Mouse (Mus musculus) right cerebral cortex, postnatal 36 days (tissue): ENCODE results near the gene Mxra8.

ENCODE experiments used
- DNase-seq, 2 experiments: peaks; one replicate each; pipeline ENCODE4 v3.0.0; 2022; ENCODE audit warnings: low spot score in 2 of 2, mixed read lengths in 1 of 2

Mxra8 gene

DNA sequence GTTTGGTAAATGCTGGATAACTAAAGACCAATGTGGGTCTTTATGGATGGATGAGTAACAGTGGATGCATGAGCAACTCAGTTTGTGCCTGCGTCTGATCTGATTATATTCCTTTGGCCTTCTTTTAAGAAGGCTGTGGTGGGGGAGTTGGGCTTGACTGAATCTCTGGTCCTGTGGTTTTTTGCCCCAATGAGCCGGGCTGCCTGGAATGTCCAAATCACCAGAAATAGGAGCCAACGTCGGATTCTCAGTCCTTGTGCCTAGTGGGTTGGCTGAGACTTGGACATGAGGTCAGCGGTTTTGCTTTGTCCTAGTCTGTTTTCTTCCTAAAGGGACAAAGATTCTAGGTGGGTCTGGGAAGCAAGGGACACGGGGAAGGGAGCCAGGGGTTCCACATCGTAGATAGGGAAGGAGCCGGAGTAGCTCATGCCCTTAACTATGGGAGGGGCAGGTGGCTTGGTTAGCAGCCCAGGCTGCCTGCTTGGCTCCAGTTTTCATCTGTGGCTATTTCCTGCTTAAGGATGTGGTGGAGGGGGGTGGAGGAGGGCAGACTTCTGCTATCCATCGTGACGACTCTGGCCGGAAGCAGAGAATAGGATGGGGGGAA is 2.0 kb upstream of the Mxra8 start:
- DNase-seq, result no peak

DNA sequence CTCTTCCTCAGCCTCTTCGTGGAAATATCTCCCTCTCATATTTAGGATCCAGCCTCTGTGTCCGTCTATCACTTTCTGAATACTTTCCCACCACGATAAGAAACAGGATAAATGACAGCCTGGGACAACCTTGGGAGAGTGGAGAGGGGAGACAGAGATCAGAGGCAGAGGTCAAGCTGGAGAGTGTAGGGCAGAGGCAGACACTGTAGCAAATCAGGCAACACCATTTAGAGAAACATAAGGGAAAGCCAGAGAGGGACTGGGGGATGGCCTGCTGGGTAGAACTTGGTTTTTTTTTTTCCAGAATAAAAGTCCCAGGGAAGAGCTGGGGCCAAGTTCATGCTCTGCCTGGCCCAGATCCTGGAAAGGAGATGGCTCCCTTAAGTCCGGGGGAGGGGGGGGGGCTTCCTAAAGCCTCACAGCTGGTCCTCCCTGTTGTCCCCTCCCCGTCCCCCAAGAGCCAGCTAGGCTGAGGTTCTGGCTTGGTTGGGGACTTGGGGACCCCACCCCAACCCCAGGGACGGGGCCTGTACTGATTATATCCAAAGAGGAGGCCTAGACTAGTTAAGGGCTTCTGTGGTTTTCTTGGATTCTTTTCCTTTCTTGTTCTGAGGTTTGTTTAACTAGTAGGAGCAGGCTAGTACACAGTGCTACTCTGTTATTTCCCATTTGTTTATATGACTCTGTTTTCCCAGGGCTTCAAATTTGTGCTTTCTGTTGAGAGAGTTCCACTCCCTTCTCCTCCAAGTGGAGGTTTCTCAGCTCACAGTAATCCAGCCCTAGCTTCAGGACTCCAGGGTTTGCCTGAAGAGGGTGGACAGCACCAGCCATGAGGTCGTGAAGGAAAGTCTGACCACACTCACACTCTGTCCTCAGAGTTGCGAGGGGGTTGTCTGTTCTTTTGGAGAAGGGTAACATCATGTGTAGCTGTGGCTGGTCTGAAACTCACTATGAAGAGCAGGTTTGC is 1.0 kb upstream of the Mxra8 start:
- DNase-seq, result no peak

DNA sequence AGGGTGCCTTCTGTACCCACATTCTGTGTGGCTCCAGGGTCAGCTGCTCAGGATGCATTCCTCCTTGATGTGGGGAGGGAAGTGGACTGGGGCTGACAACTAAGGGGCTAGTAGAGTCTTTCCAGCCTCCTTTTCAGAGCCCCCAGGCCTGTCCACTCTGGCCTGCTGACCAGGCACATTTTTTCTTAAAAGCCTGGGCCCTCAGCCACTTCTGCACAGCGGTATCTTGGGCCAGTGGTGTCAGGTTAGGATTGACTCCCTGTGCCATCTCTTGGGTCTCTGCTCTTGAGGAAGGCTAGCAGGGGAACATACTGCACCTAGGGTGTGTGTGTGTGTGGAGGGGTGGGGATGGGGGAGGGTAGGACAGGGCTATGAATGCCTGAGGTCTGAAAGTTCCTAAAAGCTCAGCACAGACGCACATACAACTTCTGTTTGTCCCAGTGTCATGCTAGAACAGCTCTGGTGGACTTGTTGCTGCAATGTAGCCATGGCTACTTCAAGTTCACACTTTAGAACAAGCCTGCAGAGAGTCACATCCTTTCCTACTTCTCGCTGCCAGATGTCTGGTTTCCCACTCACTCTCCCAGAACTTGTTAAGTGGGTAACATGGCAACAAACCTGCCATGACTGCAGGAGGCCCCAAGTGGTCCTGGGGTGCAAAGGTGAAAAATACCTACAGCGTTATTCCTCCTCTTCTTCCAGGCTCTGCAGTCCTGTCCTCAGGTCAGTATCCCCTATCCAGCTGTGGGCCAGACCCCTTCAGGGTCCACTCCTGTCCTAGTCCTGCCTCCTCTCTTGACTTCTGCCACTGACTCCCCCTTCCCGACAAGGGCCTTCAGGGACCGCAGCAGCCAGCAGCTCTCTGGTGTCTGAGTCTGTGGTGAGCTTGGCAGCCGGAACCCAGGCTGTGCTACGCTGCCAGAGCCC is 859 bp downstream of the Mxra8 start:
- DNase-seq, result no peak

DNA sequence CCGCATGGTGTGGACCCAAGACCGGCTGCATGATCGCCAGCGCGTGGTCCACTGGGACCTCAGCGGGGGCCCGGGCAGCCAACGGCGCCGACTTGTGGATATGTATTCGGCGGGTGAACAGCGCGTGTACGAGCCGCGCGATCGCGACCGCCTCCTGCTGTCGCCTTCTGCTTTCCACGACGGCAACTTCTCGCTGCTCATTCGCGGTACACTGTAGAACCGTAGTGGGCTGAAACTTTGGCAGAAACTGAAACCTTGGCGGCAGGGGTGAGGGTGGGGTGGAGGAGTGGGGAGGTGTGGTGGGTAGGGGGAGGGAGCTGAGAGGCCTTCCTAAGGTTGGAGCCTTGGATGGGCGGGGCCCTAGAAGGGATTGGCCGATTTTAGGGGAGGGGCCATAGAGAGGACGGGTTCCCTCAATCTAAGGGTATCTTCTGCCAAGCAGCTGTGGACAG is 1.5 kb downstream of the Mxra8 start:
- DNase-seq, result no peak

DNA sequence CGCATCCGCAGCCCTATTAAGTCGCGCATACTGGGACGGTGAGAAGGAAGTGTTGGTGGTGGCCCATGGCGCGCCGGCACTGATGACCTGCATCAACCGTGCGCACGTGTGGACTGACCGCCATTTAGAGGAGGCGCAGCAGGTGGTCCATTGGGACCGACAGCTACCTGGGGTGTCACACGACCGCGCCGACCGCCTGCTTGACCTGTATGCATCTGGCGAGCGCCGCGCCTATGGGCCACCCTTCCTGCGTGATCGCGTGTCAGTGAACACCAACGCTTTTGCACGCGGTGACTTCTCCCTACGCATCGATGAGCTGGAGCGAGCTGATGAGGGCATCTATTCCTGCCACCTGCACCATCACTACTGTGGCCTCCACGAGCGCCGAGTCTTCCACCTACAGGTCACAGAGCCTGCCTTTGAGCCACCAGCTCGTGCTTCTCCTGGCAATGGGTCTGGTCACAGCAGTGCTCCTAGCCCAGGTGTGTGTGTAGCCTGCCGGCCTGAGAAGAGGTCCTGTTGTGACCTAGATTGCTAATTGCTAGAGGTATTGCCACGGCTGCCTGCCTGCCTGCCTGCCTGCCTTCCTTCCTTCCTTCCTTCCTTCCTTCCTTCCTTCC is 2.3 kb downstream of the Mxra8 start:
- no peak for DNase-seq

DNA sequence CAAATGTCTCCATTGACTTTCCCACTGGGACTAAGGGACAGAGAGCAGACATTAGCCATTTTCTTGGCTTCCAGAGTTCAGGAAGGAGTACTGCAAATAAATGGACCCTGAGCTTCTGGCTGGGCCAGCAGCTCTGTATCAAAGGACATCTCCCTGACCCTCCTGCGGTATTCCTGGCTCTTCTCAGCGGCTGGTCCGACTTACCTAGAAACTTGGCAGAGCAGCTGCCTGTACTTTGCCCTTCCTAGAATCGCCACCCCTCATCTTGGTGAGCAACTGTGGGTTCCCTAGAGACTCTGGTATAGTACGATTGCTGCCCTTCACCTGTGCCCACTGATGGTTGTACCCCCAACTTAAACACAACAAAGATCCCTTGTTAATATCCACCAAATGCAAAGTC is 3.8 kb downstream of the Mxra8 start:
- no peak for DNase-seq

DNA sequence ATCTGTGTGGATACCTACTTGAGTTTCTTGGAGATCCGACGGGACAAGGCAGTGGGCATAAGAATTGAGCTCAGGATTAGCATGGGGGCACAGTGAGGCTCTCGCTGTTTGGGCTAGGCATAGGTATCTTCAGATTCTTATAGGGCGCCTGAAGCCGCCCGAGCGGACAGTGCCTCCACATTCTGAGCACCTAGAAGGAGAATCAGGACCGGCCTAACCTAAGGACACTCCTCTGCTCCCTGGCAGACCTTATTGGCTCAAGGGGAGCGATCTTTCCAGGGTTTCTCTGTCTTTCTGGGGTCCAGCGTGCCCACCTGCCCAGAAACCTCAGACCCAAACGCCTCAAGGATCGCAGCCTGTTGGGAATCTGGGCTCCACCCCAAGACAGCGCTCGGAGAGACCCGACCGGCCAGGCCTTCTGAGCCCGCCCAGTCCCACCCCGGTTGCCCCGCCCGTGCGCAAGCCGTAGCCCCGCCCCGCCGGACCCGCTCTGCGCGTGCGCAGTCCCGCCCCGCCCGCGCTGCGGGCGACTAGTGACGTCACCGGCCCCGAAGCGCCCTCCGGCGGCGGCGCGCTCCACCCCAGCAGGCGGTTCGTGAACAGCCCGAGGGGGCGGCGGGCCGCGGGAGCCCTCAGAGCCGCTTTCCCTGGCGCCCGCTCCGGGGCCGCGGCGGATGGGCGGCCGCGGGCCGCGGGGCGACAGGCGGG is 7.5 kb downstream of the Mxra8 start, which contains the start of gene Dvl1:
Gene Dvl1 (plus strand): TSS at position 532 of the 708 bp plus-strand sequence.
- peak; percentile 82 to 83 for DNase-seq

DNA sequence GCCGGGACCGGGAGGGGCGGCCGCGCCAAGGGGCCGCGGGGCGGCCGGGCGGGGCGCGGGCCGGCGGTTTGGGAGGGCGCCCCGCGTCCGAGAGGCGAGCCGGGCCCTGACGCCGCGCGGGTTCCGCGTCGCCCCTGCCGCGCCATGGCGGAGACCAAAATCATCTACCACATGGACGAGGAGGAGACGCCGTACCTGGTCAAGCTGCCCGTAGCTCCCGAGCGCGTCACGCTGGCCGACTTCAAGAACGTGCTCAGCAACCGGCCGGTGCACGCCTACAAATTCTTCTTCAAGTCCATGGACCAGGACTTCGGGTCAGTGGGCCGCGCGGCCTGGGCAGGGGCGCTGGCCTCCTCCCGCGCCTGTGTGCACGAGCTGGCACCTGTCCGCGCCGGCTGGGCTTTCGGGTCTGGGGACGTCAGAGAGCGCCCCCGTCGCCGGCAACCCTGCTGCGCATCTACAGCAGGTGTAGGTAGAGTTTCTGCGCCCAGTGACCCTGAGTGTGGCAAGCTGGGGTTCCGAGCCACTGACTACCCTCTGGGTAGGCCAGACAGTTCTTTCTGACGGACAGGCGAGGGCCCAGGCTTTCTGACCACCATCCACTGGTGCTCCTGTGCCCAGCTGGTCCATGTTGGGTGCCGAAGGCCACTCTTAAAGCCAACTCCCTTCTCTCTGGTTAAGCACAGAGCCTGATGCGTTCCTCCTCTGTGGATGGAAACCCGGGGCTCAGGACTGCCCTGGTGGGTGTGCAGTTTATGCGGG is 8.3 kb downstream of the Mxra8 start:
- no peak for DNase-seq

DNA sequence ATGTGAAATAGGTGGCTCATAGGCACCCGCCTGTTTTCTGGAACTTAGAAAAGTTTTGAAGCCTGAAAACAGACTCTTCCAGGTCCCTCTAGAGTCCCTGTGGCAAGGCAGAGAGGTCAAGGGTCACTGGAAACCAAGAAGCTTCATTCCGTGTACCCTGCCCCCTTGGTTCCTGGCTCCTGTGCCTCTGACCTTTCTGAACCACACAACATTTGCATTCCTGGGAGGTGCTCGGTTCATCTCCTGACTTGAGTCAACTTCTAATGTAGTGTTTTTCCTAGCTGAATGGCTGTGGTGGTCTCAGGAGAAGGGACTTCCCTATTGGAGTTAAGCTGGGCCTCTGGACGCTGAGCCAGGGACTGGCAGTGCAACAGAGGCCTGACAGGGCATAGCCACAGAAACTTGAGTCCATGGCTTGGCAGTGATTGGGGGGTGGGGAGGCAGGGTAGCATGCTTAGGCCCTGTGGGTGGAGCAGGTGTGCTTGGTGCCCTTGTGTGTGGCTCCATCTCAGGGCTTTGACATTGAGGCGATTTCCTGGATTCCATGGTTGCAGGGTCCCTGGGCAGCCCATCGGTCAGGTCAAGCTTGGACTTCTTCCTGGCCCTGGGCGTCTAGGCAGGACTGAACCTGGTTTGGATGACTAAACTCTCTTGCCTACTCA is 9.1 kb downstream of the Mxra8 start:
- no peak for DNase-seq

DNA sequence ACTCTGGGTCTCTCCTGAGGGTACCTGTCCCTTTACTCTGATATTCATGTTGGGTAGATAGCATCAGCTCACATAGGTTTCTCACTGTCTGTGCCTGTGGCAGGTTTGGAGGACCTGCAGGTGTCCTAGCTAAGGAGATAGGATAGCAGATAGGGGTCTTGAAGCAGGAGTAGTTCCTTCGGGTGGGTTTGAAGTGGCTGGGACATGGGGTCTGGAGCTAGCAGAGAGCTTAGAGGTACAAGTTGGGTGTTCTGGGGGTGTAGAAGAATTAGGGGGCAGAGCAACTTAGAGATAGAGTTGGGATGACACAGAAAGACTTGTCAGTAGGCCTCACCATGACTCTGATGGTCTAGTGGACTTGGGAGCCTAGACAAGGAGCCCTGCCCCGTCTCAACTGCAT is 9.9 kb downstream of the Mxra8 start:
- DNase-seq, result no peak

DNA sequence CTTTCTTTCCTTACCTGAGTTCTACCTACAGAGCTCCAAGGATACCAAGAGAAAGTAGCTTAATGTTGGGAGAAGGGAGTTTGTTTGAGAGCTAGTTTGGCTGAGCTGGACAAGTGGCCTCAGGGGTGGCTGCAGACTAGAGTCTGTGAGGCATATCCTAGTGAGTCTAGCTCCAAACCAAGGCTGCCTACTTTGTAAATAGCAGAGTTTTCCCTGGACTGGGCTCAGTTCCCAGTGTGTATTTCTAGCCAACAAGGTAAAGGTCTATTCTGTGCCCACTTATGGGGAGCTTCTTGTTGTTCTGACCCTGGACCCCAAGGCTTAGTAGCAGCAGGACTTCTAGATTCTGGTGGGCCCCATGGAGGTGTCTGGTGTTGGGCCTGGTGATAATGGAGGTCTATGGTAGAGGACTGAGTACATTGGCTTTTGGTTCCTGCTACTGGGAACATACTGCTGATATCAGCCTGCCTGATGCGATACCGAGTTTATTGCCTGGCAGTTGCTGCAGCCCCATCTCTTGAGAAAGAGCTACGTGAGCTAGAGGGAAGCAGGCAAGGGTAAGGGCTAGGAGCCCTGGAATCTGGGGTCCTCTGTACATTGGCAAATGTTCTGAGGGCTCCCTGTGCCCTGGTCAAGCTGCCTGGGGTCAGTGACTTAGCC is 10.4 kb downstream of the Mxra8 start:
- DNase-seq, result no peak

DNA sequence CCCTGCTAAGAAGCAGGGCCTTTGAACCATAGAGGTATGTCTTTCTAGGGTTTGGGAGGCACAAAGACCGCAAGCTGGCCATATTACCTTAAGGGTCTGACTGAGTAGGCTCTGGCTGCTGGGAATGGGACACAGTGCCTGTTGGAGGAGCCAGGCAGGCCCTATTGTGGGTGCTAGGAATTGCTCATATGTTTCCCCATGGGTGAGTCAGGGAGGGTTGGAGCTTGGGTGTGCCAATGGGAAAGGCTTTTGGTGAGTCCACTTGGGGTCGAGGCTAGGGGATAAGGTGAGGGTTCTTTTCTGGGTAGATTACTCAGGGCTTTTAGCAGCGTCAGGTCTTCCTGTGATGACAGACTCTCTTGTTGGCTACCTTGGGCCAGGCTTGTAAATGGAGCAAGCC is 11.9 kb downstream of the Mxra8 start:
- DNase-seq, result no peak

DNA sequence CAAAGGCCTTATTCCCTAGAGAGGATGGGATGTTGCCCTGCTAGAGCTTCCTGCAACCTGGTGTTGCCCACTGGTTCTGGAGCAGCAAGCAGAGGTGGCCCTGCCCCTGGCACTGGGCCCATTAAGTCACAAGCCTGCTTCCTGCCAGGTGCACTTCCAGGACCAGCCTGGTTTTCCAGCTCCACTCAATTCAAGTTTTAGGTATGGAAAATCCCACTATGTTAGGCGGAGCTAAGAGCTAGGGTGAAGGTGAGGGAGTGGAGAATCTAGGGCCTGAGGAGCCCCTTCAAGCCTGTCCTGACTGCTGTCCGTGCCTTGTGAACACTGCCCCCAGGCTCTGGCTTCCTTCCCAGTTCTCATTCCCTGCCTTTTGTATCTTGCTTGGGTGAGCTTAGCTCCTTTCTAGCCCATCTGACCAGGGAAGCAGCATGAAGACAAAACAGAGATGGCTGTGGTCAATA is 12.5 kb downstream of the Mxra8 start:
- no peak for DNase-seq

DNA sequence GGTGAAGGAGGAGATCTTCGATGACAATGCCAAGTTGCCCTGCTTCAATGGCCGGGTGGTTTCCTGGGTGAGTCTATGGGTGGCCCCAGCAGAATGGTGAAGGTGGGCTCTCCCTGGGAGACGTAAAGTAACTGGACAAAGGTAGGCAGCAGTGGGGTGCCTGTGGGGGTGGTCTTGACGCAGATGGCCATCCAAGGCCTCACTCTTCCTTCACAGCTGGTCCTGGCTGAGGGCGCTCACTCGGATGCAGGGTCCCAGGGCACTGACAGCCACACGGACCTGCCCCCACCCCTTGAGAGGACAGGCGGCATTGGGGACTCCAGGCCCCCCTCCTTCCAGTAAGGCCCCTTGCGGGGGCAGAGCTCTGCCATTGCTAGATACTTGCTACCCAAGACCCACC is 13.9 kb downstream of the Mxra8 start:
- DNase-seq, result no peak

DNA sequence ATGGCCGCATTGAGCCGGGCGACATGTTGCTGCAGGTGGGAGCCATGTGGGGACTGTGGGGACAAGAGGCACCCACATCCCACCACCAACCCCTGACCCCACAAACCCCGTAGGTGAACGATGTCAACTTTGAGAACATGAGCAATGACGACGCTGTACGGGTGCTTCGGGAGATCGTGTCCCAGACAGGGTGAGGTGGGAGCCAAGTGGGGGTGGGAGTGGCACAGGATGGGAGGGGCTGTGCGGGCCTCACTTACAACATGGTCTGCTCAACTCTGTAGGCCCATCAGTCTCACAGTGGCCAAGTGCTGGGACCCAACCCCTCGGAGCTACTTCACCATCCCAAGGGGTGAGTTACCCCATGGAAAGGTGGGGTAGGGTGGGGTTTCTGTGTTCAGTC is 15.5 kb downstream of the Mxra8 start:
- no peak for DNase-seq

DNA sequence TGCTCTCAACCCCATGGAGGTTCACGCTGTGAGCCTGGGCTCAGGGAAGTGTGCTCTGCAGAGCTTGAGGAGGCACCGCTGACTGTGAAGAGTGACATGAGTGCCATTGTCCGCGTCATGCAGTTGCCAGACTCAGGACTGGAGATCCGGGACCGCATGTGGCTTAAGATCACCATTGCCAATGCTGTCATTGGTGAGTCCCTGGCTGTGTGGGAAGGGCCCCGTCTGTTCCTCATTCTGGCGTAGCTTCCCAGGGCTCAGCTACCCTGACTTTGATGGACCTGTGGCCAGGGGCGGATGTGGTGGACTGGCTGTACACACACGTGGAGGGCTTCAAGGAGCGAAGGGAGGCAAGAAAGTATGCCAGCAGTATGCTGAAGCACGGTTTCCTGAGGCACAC is 16.6 kb downstream of the Mxra8 start:
- DNase-seq, result no peak

DNA sequence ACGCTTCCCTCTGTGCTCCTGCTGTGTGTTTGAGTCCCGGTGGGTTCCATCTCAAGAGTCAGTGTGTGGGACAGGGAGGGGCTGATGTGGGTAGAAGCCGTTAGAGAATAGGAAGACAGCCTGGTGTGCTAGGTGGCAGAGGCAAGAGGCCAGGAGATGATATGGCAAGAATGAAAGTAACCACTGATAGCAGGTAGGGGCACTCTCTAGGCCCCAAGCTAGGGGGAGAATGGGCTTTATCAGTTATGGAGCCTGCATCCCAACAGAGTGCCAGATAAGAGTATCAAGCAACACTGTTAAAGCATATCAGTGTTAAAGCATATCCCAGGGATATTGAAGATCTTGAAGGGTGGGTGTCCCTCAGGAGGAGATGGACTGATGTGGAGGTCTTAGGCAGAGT is 17.4 kb downstream of the Mxra8 start:
- DNase-seq, result no peak

DNA sequence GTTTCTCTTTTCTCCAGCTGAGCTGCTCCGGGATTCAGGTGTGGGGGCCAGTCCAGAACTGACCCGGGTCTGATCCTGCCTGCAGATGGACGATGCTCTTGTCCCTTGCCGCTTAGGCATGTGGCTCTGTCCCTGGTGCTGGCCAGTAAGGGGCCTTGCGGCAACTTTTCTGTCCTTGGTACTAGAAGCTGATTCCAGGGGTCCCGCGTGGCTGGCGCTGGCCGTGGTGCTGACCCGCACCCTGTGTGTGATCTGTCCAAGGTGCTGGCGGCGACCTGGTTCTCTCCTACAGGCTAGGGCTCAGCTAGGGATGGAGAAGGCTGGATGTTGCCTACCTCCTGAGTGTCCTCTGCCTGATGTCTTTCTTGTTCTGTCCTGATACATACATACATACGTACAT is 19.8 kb downstream of the Mxra8 start:
- DNase-seq, result no peak

DNA sequence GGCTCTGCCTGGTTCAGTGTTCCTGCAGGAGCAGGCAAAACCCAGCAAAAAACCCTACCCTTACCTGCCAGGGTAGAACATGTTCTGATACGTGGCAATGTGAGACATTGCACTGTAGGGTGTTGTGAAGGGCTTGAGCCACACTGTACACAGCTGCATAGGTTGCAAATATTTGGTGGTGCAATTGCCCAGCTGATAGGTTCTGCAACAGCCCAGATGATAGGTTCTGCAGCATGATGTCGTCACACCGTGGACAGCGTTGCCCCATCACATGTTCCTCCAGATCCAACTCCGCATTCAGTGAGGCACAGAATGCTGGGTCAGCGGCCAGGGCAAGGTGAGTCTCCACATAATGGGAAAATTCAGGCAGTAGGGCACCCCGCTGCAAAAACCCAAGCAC is 22.3 kb downstream of the Mxra8 start:
- DNase-seq, result no peak
